Mouse (Mus musculus): ENCODE results near the gene Neb.
A peak's percentile ranks its signal among the peaks of the same experiment; 100 is the strongest.

Neb gene

DNA sequence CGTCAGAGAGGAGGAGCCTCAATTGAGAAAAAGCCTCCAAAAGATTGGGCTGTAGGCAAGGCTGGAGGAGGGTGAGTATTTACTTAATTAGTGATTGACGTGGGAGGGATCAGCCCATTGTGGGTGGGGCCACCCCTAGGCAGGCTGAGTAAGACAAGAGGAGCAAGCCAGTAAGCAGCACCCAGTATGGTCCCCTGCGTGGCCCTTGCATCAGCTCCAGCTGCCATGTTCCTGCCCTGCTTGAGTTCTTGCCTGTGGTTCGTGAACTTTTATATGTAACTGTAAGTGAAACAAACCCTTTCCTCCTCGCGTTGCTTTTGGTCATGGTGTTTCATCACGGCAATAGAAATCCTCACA is at the start of gene Neb:
Neb (minus strand) TSS at position 27 of the 357 bp plus-strand sequence.
- DNase-seq = no peak

DNA sequence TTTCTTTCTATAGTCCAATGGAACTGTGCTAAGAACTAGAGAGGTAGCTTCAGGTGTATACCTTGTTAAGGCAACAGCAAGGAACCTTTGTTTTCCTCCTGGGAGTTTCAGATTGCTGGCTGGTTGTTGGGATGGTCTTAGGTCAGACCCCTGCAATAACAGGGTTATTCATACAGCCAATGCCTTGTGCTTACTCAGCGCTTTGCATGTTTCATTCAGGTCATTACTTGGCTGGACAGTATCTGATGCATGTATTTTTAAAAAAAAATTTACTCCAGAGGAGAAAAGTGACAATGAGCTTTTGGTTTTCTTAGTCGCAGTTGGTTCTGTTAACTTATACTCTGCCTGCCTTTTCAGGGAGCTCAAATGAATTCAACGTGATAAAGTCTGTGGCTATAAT is 49.1 kb upstream of the Neb start:
- DNase-seq = no peak

DNA sequence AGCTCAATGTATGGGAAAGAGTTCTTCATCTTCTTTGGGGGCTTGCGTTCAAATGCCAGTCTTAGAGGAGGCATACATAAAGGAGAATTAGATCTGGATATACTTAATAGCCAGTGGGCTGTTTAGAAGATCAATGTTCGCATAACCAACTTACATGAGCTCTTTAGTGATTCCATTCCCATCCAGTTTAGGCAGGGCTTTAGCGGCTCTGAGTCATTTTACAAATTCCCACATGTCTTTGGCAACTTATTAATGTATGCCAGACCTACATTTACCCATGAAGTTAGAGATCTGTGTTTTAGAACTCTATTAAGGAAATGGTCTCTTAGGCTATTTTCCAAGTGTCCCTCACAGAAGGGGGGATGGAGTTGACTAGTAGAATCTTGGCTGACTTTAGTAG is 47.8 kb upstream of the Neb start:
- no peak for DNase-seq

DNA sequence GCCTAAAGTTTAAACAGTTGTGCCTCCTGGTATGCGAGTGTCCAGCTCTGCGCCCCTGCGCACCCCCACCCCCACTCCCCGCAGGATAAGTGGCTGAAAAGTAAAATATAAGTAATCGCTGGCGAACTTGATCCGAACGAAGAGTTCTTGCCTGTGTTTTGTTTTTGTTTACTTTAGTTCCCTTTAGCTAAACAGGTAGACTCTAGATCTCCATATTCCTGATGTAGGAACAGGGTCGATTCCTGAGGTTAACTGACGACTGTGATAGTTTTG is 47.2 kb upstream of the Neb start:
- no peak for DNase-seq

DNA sequence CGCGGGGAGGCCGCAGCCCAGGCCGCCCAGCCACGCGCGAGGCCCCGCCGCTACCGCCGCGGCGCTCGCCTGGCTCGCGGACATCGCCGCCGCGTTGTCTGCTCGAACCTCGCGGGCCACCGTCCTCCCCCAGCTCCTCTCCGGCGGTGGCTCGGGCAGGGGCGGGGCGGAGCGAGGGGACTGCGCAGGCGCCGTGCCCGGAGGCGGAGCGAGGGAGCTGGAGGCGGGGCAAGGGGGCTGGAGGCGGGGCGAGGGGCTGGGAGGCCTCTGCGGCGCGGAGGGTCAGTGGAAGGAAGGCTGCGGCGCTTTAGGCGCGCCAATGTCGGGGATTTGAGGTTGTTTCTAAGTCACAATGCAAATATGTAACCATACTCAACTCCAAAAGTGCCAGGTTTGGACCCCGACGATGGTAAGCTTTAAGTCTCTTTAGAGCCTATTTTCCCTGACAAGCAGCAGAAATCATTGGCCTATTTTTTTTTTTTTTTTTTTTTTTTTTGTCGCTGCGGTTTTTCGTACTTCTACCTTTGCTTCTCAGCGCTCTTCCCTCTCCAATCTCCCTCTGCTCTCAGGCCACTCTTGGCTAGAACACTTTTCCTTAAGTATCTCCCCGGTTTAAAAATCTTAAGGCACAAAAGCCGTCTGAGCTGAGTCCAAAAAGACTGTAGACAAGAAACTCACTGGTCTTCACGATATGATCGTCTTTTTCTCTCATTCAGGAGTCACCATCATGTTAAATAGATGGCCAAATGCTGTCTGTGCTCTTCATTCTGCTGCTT is 46.7 kb upstream of the Neb start, which contains the start of gene Arl5a:
Arl5a (minus strand) TSS at position 155 of the 776 bp plus-strand sequence.
- DNase-seq = peak; percentile 95 to 97

DNA sequence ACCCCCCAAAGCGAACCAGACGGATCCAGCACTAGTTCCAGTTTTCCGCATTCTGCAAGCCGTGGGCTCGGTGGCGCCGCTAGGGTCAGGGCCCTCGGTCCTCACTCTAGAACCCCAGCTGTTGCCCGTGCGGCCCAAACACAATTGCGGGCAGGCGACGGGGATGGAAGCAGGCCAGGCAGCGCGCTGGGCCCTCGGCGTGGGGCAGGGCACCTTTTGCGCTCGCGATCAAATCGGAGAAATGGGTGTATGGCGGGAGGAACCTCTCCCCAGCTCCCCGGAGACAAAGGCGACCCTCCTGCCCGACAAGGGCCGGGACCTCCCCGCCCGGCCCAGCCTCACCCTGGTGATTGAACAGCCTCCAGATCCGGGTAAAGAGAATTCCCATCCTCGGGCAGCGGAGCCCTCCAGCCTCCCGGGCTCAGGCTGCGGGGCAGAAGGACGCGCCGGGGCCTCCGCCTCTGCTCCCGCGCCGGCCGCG is 46.0 kb upstream of the Neb start:
- peak; percentile 50 to 67 for DNase-seq

DNA sequence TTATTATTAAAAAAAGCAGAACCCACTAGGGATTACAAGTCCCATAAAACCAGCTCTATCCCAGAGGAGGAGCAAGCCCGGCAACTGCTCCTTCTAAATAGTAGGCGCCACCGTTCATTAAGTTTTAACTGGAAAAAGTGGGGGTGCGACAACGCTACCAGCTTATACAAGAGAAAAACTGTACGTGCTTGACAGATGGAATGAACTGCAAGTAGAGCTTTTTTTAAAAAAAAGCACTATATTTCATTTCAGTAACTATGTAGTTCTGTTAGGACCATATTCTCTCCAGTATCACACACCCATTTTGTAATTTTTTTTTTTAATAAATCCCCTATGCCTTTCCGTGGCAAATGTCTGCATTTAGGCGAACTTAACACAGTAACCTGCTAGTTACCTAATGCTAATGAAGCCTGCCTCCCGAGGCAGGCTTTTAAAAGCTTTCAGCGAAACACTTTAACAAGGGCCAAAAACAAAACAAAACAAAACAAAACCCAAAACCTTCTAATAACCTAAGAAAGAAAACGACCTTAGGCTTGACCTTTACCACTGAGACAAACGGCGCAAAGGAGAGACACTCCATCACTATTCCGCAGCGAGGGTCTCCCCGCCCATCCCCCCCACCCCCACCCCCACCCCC is 45.5 kb upstream of the Neb start:
- DNase-seq = peak in 1 of 2 experiments; percentile 27

DNA sequence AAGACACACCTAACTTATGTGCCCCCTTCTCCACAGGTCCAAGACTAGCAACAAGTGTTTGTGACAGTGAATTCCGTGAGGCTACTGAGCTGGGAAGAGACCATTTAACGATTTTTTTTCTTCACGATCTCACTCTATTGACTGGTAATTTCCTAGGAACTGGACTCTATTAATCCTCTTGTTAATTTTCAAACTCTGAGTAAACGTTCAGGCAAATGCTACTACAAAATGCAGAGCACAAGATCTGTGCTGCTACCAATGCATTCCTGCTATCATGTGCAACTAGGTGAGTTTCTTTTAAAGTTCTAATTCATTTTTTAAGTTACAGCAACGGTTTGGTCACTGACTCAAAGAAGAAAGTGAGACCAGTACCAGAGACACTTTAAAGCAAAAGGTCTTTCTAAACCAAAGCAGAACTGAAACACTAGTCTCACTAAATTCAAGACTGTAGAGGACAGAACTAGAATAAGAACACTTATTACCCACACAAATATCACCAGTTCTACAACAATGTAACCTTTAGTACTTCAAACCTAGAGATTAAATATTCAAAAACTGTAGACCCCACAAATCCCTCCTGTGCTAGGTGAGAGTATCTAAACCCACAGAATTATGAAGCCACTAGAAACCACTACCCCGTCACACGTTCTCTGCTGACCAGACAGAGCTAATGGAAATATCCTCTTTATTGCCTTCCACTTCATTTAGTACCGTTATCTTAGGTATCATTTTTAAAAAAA is 44.8 kb upstream of the Neb start:
- no peak for DNase-seq

DNA sequence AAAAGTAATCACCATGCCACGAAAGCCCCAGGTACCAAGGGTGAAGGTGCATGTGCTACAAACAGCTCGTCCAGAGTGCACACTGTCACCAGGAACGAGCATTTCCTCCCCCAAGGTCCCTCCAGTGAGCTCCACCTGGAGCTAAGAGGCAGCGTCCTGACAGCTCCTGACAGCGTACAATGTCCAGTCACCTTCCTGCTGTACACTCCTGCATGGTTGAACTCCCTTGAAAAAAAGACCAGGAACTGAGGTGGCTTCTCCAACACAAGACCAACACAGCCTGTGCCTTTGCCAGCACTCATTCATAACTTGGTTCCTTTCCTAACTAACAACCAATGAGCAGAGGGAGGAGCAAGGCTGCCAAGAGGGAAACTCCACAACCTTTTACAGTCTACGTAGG is 42.9 kb upstream of the Neb start:
- peak; percentile 40 to 68 for DNase-seq

GRCm38 (mm10) chr2:52420001-52420710 is 41.9 kb upstream of the Neb start:
- no peak for DNase-seq

- DNase-seq = no peak
Measured at GRCm38 (mm10) chr2:52419295-52419694, 41.0 kb upstream of the Neb start.

- no peak for DNase-seq
Measured at GRCm38 (mm10) chr2:52412524-52413037, 34.3 kb upstream of the Neb start.

GRCm38 (mm10) chr2:52406480-52406879 is 28.2 kb upstream of the Neb start:
- no peak for DNase-seq

DNA sequence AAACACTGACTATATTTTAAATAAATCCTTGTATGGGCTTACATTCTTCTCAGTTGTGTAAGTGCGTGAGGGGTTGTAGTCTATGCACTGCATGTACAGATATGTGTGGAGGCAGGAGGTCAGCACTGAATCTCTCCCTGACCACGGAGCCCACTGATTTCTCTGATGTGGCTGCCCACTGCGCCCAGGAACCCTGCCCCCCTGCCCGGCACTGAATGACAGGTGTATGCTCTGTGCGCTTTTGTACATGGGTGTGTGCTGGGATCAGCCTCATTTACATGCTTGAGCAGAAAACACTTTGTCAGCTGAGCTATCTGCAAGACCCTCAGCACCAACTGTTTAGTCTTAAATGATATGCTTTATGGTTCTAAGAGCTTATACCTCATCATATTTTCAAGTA is 27.0 kb upstream of the Neb start:
- no peak for DNase-seq

DNA sequence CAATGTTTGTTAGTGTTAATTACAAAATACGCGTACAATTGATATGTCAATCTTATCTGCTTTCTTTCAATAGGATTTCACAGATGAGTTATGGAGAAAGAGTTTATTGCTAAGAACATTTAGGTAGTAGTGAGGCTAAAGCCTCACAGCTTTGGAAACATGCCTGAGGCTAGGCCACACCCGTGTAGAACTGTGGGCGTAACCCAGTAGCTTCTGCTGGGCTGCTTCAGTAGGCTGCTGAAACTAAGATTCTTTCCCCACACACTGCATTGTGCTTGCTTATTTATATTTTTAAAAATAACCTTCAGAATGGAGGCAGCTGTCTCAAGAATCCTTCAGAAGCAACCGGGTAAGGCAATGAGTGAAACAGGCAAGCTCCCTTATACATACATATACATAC is 16.3 kb upstream of the Neb start:
- DNase-seq = no peak

GRCm38 (mm10) chr2:52390415-52390975 is 12.2 kb upstream of the Neb start:
- DNase-seq = no peak

DNA sequence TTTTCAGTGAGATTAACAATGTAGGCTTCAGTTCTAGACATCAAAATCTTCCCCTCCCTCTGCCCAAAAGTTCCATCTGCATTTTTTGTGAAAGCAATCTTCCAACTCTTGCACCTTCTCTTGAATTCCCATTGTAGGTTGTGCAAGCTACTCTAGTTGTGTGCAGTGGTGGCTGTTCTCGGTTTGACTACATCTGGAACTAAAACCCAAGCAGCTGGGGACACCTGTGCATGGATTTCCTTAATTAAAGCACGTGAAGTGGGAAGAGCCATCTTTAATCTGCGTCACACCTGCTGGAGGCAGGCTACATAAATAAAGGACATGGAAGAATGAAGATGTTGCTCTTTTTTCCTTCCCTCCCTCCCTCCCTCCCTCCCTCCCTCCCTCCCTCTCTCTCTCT is 11.7 kb upstream of the Neb start:
- no peak for DNase-seq

DNA sequence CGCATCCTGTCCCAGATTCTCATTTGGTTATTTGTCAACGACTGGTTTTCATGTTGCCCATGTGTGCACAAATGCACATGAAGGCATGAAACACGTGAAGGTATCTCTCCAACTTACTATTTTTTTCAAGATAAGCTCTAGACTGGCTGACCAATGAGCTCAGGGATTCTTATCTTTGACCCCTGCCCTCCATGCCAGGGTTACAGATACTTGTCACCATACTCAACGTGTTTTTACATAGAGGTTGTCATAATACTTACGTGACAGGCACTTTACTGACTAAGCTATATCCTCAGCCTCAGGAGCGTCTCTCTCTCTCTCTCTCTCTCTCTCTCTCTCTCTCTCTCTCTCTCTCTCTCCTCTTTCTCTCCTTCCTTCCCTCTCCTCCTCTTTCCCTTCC is 8.2 kb upstream of the Neb start:
- DNase-seq = no peak

- DNase-seq = no peak
Measured at GRCm38 (mm10) chr2:52386037-52386436, 7.8 kb upstream of the Neb start.

- no peak for DNase-seq
Measured at GRCm38 (mm10) chr2:52378848-52379261, 581 bp upstream of the Neb start.

GRCm38 (mm10) chr2:52377706-52378447 is 397 bp downstream of the Neb start:
- DNase-seq = no peak

DNA sequence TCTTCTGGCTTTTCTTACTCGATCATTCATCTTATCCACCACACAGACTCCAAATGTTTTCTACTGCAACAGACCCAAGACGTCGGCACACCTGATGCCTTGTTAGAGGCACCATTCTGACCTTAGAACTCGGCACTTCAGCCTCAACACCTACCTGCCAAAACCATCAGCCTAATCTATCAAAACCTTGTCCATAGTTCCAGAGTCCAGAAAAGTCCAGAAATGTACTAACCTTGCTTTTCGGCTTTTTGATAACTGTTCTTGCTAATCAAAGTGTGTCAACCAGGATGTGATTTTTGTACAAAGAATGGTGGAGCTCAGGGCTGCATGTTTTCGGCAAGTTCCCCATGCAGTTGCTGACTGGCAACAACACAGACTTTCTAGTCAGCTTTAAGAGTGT is 3.6 kb downstream of the Neb start:
- DNase-seq = no peak

All from kidney, postnatal 25 days (tissue).